Mouse (Mus musculus): Measurements from ENCODE around the gene Olfr364-ps1. TPM values are rescaled to one million over a fixed set of nuclear protein-coding genes. Genes with fewer than 3 reads are reported as not detected.

Gene Olfr364-ps1
- not detected in 2 replicates for polyA plus RNA-seq (2015; fragmentation: Nextera tagmentation; extraction: Ambion mirVana)

- H3K36me3 ChIP-seq: no peaks in the 10 kb centered on the region
- ATAC-seq (ENCODE audit: insufficient read depth, low FRiP score, low read depth): no peak
Measured at GRCm38 (mm10) chr2:37139022-37139421, at the start of gene Olfr364-ps1. TSS of gene Olfr364-ps1 (plus strand) at chr2:37139322.

GRCm38 (mm10) chr2:37117810-37118209 lies 21.3 kb upstream of the Olfr364-ps1 start, which contains the start of gene Olfr362:
TSS of gene Olfr362 (minus strand) at chr2:37117910.
- H3K36me3 ChIP-seq: no peaks in the 10 kb centered on the region
- no peak for ATAC-seq (ENCODE audit: insufficient read depth, low FRiP score, low read depth)
- no peak within 1 kb of the TSS for H3K9ac ChIP-seq
- no peaks in the 10 kb centered on the region for H3K27me3 ChIP-seq (replicated peaks)
- H3K9me3 ChIP-seq: no peaks in the 10 kb centered on the region
- H3K4me1 ChIP-seq: no peaks in the 10 kb centered on the region
- no peak within 1 kb of the TSS for H3K4me2 ChIP-seq
- H3K4me3 ChIP-seq (replicated peaks): no peak within 1 kb of the TSS
- WGBS: 94% methylated on average over 1 of the region's 1 CpGs
- no peak within 1 kb of the TSS for H3K27ac ChIP-seq

More at GRCm38 (mm10) chr2:37139022-37139421, at the start of gene Olfr364-ps1:
- H3K27me3 ChIP-seq (replicated peaks): no peaks in the 10 kb centered on the region
- no peaks in the 10 kb centered on the region for H3K9me3 ChIP-seq
- no peak within 1 kb of the TSS for H3K4me2 ChIP-seq
- H3K4me3 ChIP-seq (replicated peaks): no peak within 1 kb of the TSS
- no peaks in the 10 kb centered on the region for H3K4me1 ChIP-seq
- no peak within 1 kb of the TSS for H3K9ac ChIP-seq
- 77% methylated on average over 3 of the region's 3 CpGs for WGBS
- H3K27ac ChIP-seq: no peak within 1 kb of the TSS

- H3K4me1 ChIP-seq: no peaks in the 10 kb centered on the region
- no peaks in the 10 kb centered on the region for H3K9me3 ChIP-seq
- H3K4me2 ChIP-seq: no peak within 1 kb of the TSS
- no peak within 1 kb of the TSS for H3K9ac ChIP-seq
- H3K27ac ChIP-seq: no peak within 1 kb of the TSS
- WGBS: 67% methylated on average over 3 of the region's 3 CpGs
- H3K36me3 ChIP-seq: no peaks in the 10 kb centered on the region
- H3K27me3 ChIP-seq (replicated peaks): no peaks in the 10 kb centered on the region
- no peak within 1 kb of the TSS for H3K4me3 ChIP-seq (replicated peaks)
- no peak for ATAC-seq (ENCODE audit: insufficient read depth, low FRiP score, low read depth)
Measured at GRCm38 (mm10) chr2:37187898-37188297, 48.8 kb downstream of the Olfr364-ps1 start, which contains the start of gene Olfr365. TSS of gene Olfr365 (plus strand) at chr2:37188198.

Other genes with a start within 250 kb of the Olfr364-ps1 start
- gene Olfr353, start 246.4 kb upstream of the Olfr364-ps1 start, polyA plus RNA-seq (2015; fragmentation: Nextera tagmentation; extraction: Ambion mirVana): not detected in 2 replicates
- gene Olfr354, start 233.6 kb upstream of the Olfr364-ps1 start, polyA plus RNA-seq (2015; fragmentation: Nextera tagmentation; extraction: Ambion mirVana): not detected in 2 replicates
- gene Olfr355, start 210.4 kb upstream of the Olfr364-ps1 start, polyA plus RNA-seq (2015; fragmentation: Nextera tagmentation; extraction: Ambion mirVana): not detected in 2 replicates
- not detected in 2 replicates for gene Olfr356, start 202.2 kb upstream of the Olfr364-ps1 start, polyA plus RNA-seq (2015; fragmentation: Nextera tagmentation; extraction: Ambion mirVana)
- gene Olfr357, start 145.5 kb upstream of the Olfr364-ps1 start, polyA plus RNA-seq (2015; fragmentation: Nextera tagmentation; extraction: Ambion mirVana): not detected in 2 replicates
- not detected in 2 replicates for gene Olfr358, start 130.0 kb upstream of the Olfr364-ps1 start, polyA plus RNA-seq (2015; fragmentation: Nextera tagmentation; extraction: Ambion mirVana)
- gene Olfr360, start 73.6 kb upstream of the Olfr364-ps1 start, polyA plus RNA-seq (2015; fragmentation: Nextera tagmentation; extraction: Ambion mirVana): not detected in 2 replicates
- not detected in 2 replicates for gene Olfr361, start 50.0 kb upstream of the Olfr364-ps1 start, polyA plus RNA-seq (2015; fragmentation: Nextera tagmentation; extraction: Ambion mirVana)
- gene Olfr362, start 21.4 kb upstream of the Olfr364-ps1 start, polyA plus RNA-seq (2015; fragmentation: Nextera tagmentation; extraction: Ambion mirVana): not detected in 2 replicates
- gene Olfr365, start 48.9 kb downstream of the Olfr364-ps1 start, polyA plus RNA-seq (2015; fragmentation: Nextera tagmentation; extraction: Ambion mirVana): not detected in 2 replicates
- gene Olfr366, start 72.3 kb downstream of the Olfr364-ps1 start, polyA plus RNA-seq (2015; fragmentation: Nextera tagmentation; extraction: Ambion mirVana): not detected in 2 replicates
- not detected in 2 replicates for gene Olfr368, start 187.2 kb downstream of the Olfr364-ps1 start, polyA plus RNA-seq (2015; fragmentation: Nextera tagmentation; extraction: Ambion mirVana)
- gene Pdcl, start 220.0 kb downstream of the Olfr364-ps1 start, polyA plus RNA-seq (2015; fragmentation: Nextera tagmentation; extraction: Ambion mirVana): 37.0 and 37.2 TPM in 2 replicates

All from stomach, embryonic 15.5 days (tissue).